Mouse (Mus musculus): ENCODE measurements around the gene Olfr204. TPM values are rescaled to one million over a fixed set of nuclear protein-coding genes. Genes with fewer than 3 reads are reported as not detected.
"Not testable (repeated sequence)": the region's sequence is repeated elsewhere in the genome, so short reads cannot be mapped to it uniquely, and the experiment has no call there.

Olfr204 gene
- polyA plus RNA-seq (2014; fragmentation: Nextera tagmentation; extraction: Ambion mirVana), result not detected in 2 replicates

DNA sequence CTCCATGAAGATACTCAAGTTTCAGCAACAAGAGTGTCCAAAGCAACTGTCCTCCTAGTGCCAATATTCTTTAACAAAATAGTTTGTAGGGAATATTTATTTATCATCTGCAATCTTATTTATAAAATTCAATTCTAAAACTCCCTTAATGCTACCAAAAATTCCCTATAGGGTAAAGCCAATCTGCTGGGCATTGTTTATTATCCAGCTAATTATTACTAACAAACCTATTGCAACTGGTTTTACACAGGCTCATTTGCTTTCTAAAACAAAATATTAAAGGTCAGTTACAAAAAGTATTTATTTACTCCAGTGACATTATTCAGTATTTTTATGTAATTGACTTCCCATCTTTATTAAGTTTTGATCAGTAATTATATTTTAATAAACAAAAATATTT lies at the start of gene Olfr204:
TSS of gene Olfr204 (minus strand) at position 101 of the 400 bp plus-strand sequence.
- no peaks in the 10 kb centered on the region for H3K27me3 ChIP-seq (ENCODE audit: control insufficient read depth, insufficient read depth, low read length)
- no peaks in the 10 kb centered on the region for H3K4me1 ChIP-seq (ENCODE audit: control insufficient read depth, insufficient read depth, low read length)
- no peak within 1 kb of the TSS for H3K4me2 ChIP-seq
- no peaks in the 10 kb centered on the region for H3K36me3 ChIP-seq (ENCODE audit: control insufficient read depth, insufficient read depth, low read length)
- H3K9ac ChIP-seq (ENCODE audit: low read length), result no peak within 1 kb of the TSS
- H3K27ac ChIP-seq (ENCODE audit: low read depth, low read length), result no peak within 1 kb of the TSS
- no peak within 1 kb of the TSS for H3K4me3 ChIP-seq (ENCODE audit: low read depth, low read length)
- DNase-seq (ENCODE audit: low spot score, missing footprints), result no peak
- no peaks in the 10 kb centered on the region for H3K9me3 ChIP-seq (ENCODE audit: control insufficient read depth, low read length)
- ATAC-seq (ENCODE audit: low FRiP score), result no peak

DNA sequence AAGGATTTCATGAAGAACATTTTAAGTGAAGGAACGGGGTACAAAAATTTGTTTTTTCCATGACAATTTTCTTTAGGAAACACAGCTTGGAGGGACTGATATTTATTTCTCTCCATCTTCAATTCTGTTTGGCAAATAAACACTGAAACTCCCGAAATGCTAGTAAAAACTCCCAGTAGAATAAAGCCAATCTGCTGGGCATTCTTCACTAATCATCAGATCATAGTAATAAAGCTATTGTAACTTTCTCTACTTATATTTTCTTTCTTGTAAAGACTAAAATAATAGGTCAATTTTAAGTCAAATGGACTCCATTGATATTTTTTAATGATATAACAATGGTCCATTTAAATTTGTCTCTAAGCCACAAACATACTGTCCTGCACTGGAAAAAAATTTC lies 45.8 kb upstream of the Olfr204 start, which contains the start of gene Olfr209:
TSS of gene Olfr209 (minus strand) at position 101 of the 400 bp plus-strand sequence.
- 83% methylated on average over 2 of the region's 2 CpGs for WGBS
- Histone ChIP-seq H3K9me3 (ENCODE audit: control insufficient read depth, low read length) (no peaks in the 10 kb centered on the region), H3K27me3 (ENCODE audit: control insufficient read depth, insufficient read depth, low read length) (no peaks in the 10 kb centered on the region), H3K4me3 (ENCODE audit: low read depth, low read length) (no peak within 1 kb of the TSS), H3K9ac (ENCODE audit: low read length) (no peak within 1 kb of the TSS), H3K4me1 (ENCODE audit: control insufficient read depth, insufficient read depth, low read length) (no peaks in the 10 kb centered on the region), H3K36me3 (ENCODE audit: control insufficient read depth, insufficient read depth, low read length) (no peaks in the 10 kb centered on the region), H3K27ac (ENCODE audit: low read depth, low read length) (no peak within 1 kb of the TSS), H3K4me2 (no peak within 1 kb of the TSS)
- no peak for DNase-seq (ENCODE audit: low spot score, missing footprints)
- ATAC-seq (ENCODE audit: low FRiP score), result no peak

GRCm38 (mm10) chr16:59349146-59349545 lies 31.1 kb upstream of the Olfr204 start, which contains the start of gene Olfr206:
Olfr206 (minus strand) TSS chr16:59349246.
- Histone ChIP-seq H3K36me3 (ENCODE audit: control insufficient read depth, insufficient read depth, low read length) (no peaks in the 10 kb centered on the region), H3K4me2 (no peak within 1 kb of the TSS), H3K4me1 (ENCODE audit: control insufficient read depth, insufficient read depth, low read length) (no peaks in the 10 kb centered on the region), H3K9me3 (ENCODE audit: control insufficient read depth, low read length) (no peaks in the 10 kb centered on the region), H3K27me3 (ENCODE audit: control insufficient read depth, insufficient read depth, low read length) (no peaks in the 10 kb centered on the region), H3K27ac (ENCODE audit: low read depth, low read length) (no peak within 1 kb of the TSS), H3K9ac (ENCODE audit: low read length) (no peak within 1 kb of the TSS), H3K4me3 (ENCODE audit: low read depth, low read length) (no peak within 1 kb of the TSS)
- 73% methylated on average over 1 of the region's 1 CpGs for WGBS
- ATAC-seq (ENCODE audit: low FRiP score) (no peak), DNase-seq (ENCODE audit: low spot score, missing footprints) (peak; percentile 67)

DNA sequence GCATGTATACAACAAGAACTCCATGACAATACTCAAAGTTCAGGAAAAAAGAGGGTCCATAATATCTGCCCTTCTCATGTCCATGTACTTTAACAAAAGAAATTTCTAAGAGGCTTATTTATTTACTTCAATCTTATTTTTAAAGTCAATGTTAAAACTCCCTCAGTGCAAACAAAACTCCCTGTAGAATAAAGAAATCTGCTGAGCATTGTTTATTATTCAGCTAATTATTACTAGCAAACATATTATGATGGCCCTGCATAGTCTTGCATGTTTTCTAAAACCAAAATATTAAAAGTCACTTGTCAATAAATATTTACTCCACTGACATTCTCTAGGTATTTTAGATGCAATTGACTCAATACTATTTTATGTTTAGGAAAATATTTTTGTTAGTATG lies 13.0 kb upstream of the Olfr204 start, which contains the start of gene Olfr205:
TSS of gene Olfr205 (minus strand) at position 101 of the 400 bp plus-strand sequence.
- Histone ChIP-seq H3K27me3 (ENCODE audit: control insufficient read depth, insufficient read depth, low read length) (no peaks in the 10 kb centered on the region), H3K9me3 (ENCODE audit: control insufficient read depth, low read length) (no peaks in the 10 kb centered on the region), H3K9ac (ENCODE audit: low read length) (no peak within 1 kb of the TSS), H3K27ac (ENCODE audit: low read depth, low read length) (no peak within 1 kb of the TSS), H3K4me3 (ENCODE audit: low read depth, low read length) (no peak within 1 kb of the TSS), H3K4me1 (ENCODE audit: control insufficient read depth, insufficient read depth, low read length) (no peaks in the 10 kb centered on the region), H3K4me2 (no peak within 1 kb of the TSS), H3K36me3 (ENCODE audit: control insufficient read depth, insufficient read depth, low read length) (no peaks in the 10 kb centered on the region)
- ATAC-seq (ENCODE audit: low FRiP score) (no peak), DNase-seq (ENCODE audit: low spot score, missing footprints) (no peak)

GRCm38 (mm10) chr16:59323262-59323661 lies 5.2 kb upstream of the Olfr204 start:
- ATAC-seq (ENCODE audit: low FRiP score), result not testable (repeated sequence)
- WGBS, result 72% methylated on average over 1 of the region's 1 CpGs

GRCm38 (mm10) chr16:59298581-59298980 lies 19.5 kb downstream of the Olfr204 start, which contains the start of gene Olfr203:
Olfr203 (plus strand) TSS chr16:59298881.
- 92% methylated on average over 2 of the region's 2 CpGs for WGBS
- Histone ChIP-seq H3K36me3 (ENCODE audit: control insufficient read depth, insufficient read depth, low read length) (no peaks in the 10 kb centered on the region), H3K27me3 (ENCODE audit: control insufficient read depth, insufficient read depth, low read length) (no peaks in the 10 kb centered on the region), H3K9ac (ENCODE audit: low read length) (no peak within 1 kb of the TSS), H3K9me3 (ENCODE audit: control insufficient read depth, low read length) (no peaks in the 10 kb centered on the region), H3K4me3 (ENCODE audit: low read depth, low read length) (no peak within 1 kb of the TSS), H3K27ac (ENCODE audit: low read depth, low read length) (no peak within 1 kb of the TSS), H3K4me2 (no peak within 1 kb of the TSS), H3K4me1 (ENCODE audit: control insufficient read depth, insufficient read depth, low read length) (no peaks in the 10 kb centered on the region)
- DNase-seq (ENCODE audit: low spot score, missing footprints) (no peak), ATAC-seq (ENCODE audit: low FRiP score) (no peak)

More at GRCm38 (mm10) chr16:59323262-59323661, 5.2 kb upstream of the Olfr204 start:
- not testable (repeated sequence) for H3K36me3 ChIP-seq (ENCODE audit: control insufficient read depth, insufficient read depth, low read length); DNase-seq (ENCODE audit: low spot score, missing footprints); H3K27ac ChIP-seq (ENCODE audit: low read depth, low read length); H3K9ac ChIP-seq (ENCODE audit: low read length); H3K4me1 ChIP-seq (ENCODE audit: control insufficient read depth, insufficient read depth, low read length); H3K9me3 ChIP-seq (ENCODE audit: control insufficient read depth, low read length); H3K4me3 ChIP-seq (ENCODE audit: low read depth, low read length); H3K27me3 ChIP-seq (ENCODE audit: control insufficient read depth, insufficient read depth, low read length); H3K4me2 ChIP-seq

DNA sequence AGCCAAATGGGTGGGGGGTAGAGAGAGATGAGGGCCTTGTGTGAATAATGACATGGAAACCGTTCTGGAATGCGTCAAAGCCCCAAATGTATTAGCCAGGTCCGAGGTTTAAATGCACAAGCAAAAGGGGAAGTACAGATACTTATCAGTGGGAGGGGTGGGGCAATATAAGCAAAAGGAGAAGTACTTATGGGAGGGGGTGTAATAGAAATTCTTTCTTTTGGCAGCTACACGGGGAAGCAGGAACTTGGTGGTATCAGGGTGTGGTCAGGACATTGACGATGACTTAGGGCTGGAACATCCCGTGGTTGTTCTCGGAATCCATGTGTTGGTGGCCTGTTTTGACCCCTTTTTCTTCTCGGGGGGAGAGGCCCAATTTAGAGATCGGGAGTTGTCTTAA lies 30.5 kb downstream of the Olfr204 start:
- not testable (repeated sequence) for H3K4me3 ChIP-seq (ENCODE audit: low read depth, low read length)

DNA sequence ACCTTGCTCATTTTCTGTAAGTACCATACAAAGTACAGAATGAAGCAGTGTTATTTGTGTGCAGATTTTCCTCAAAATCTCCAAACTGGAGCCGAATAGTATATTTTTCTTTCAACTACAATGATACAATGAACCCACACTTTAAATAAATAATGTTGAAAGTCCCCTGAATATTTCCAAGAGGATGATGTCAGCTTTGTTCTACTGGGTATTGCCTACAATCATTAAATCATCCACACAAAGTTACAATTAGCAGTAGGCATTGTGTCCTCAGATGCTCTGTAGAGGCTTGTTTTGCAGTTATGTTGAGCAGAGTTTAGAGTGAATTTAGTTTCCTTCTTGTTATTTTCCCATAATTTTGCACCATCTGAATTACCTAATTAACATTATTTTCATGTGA lies 31.4 kb downstream of the Olfr204 start, which contains the start of gene Olfr202:
TSS of gene Olfr202 (minus strand) at position 101 of the 400 bp plus-strand sequence.
- Histone ChIP-seq H3K27me3 (ENCODE audit: control insufficient read depth, insufficient read depth, low read length) (no peaks in the 10 kb centered on the region), H3K9ac (ENCODE audit: low read length) (no peak within 1 kb of the TSS), H3K27ac (ENCODE audit: low read depth, low read length) (no peak within 1 kb of the TSS), H3K4me3 (ENCODE audit: low read depth, low read length) (no peak within 1 kb of the TSS), H3K4me2 (no peak within 1 kb of the TSS), H3K36me3 (ENCODE audit: control insufficient read depth, insufficient read depth, low read length) (no peaks in the 10 kb centered on the region), H3K4me1 (ENCODE audit: control insufficient read depth, insufficient read depth, low read length) (no peaks in the 10 kb centered on the region), H3K9me3 (ENCODE audit: control insufficient read depth, low read length) (no peaks in the 10 kb centered on the region)
- 89% methylated on average over 1 of the region's 1 CpGs for WGBS
- ATAC-seq (ENCODE audit: low FRiP score), result no peak
- no peak for DNase-seq (ENCODE audit: low spot score, missing footprints)

More for the DNA sequence above, 30.5 kb downstream of the Olfr204 start:
- H3K9ac ChIP-seq (ENCODE audit: low read length); H3K4me1 ChIP-seq (ENCODE audit: control insufficient read depth, insufficient read depth, low read length); H3K27ac ChIP-seq (ENCODE audit: low read depth, low read length); H3K4me2 ChIP-seq; DNase-seq (ENCODE audit: low spot score, missing footprints); H3K27me3 ChIP-seq (ENCODE audit: control insufficient read depth, insufficient read depth, low read length); H3K9me3 ChIP-seq (ENCODE audit: control insufficient read depth, low read length); ATAC-seq (ENCODE audit: low FRiP score); H3K36me3 ChIP-seq (ENCODE audit: control insufficient read depth, insufficient read depth, low read length): not testable (repeated sequence)
- 85% methylated on average over 9 of the region's 9 CpGs for WGBS

- Histone ChIP-seq H3K4me2 (no peak overlapping the region), H3K4me1 (ENCODE audit: control insufficient read depth, insufficient read depth, low read length) (no peaks in the 10 kb centered on the region), H3K27me3 (ENCODE audit: control insufficient read depth, insufficient read depth, low read length) (no peaks in the 10 kb centered on the region), H3K4me3 (ENCODE audit: low read depth, low read length) (no peak overlapping the region), H3K9ac (ENCODE audit: low read length) (no peak overlapping the region), H3K9me3 (ENCODE audit: control insufficient read depth, low read length) (no peaks in the 10 kb centered on the region), H3K27ac (ENCODE audit: low read depth, low read length) (no peak overlapping the region), H3K36me3 (ENCODE audit: control insufficient read depth, insufficient read depth, low read length) (no peaks in the 10 kb centered on the region)
- DNase-seq (ENCODE audit: low spot score, missing footprints) (no peak), ATAC-seq (ENCODE audit: low FRiP score) (no peak)
- WGBS, result 83% methylated on average over 1 of the region's 1 CpGs
Measured at GRCm38 (mm10) chr16:59283476-59283875, 34.6 kb downstream of the Olfr204 start.

All from midbrain, embryonic 11.5 days (tissue).